Mouse (Mus musculus) heart, postnatal 4 days (tissue): ENCODE measurements around the gene Gss. TPM values are rescaled to one million over a fixed set of nuclear protein-coding genes. Genes with fewer than 3 reads are reported as not detected.
"Not testable (repeated sequence)": the region's sequence is repeated elsewhere in the genome, so short reads cannot be mapped to it uniquely, and the experiment has no call there.

Experiments used
- DNase-seq: peaks from one replicate; pipeline ENCODE4 v3.0.0; 2021
- total RNA-seq, 2 experiments: library from RNA; stranded (reverse); gene quantifications; 2 replicates each; pipeline ENCODE4 v1.2.3; 2021

The Gss gene
- total RNA-seq, 2 experiments from 2014 or later = 17.3 to 18.2 TPM

GRCm38 (mm10) chr2:155616971-155617370 is 24.4 kb upstream of the Gss start:
- DNase-seq = no peak

- no peak for DNase-seq
Measured at GRCm38 (mm10) chr2:155613953-155614352, 21.3 kb upstream of the Gss start.

GRCm38 (mm10) chr2:155613326-155613755 is 20.7 kb upstream of the Gss start:
- peak; percentile 80 for DNase-seq

GRCm38 (mm10) chr2:155611834-155612550 is 19.4 kb upstream of the Gss start:
- DNase-seq = no peak

DNA sequence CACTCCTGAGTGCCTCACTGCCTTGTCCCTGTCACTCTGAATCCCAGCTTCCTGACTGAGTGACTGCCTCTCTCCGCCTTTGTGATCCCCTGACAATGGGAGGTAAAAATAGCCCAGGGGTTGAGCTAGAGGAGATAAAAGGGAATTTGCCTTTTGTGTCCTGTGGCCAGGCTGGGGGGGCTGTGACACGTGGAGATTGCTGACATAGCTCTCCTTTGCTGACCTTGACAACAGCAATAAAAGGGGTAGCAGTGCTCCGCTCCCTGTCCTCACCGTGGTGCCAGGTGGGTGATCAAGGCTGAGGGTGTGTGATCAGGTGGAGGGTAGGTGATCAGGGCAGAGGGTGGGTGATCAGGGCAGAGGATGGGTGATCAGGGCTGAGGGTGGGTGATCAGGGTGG is 18.4 kb upstream of the Gss start, which contains the start of gene Myh7b:
Gene Myh7b, plus strand, starts transcription at position 235 of the 400 bp plus-strand sequence.
- DNase-seq = peak; percentile 71

GRCm38 (mm10) chr2:155606360-155606759 is 13.8 kb upstream of the Gss start:
- DNase-seq = peak; percentile 77

- DNase-seq = not testable (repeated sequence)
Measured at GRCm38 (mm10) chr2:155605236-155605589, 12.6 kb upstream of the Gss start.

DNA sequence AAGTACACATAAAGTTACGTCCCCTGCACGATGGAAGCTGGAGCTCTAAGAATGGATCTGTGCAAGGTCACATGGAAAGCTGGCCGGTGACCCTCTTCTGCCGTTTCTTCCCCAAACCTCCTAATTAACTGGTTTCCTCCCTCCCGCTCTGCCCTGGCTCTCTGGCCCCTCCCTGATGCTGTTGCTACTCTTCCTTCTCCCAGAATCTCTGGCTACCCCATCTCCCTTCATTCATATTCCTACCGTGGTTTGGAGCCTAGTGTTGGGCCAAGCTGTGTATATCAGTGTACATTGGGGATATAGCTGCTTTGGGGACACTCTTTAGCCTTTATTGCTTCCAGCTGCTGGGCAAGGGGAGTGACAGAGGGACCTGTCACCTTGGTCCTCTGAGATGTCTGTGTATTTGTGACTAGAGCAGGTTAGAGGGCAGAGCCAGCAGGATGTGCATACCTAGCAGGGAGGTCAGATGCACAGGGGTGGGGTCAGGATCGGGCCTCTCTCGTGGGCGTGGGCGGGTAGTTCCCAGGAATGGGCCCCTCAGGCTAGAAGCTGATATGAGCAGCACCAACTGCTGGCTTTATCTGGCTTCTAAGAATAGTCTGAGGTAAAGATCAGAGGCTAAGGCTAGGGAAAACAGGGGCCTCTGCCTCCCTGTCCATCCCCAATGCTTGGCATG is 12.1 kb upstream of the Gss start:
- no peak for DNase-seq

DNA sequence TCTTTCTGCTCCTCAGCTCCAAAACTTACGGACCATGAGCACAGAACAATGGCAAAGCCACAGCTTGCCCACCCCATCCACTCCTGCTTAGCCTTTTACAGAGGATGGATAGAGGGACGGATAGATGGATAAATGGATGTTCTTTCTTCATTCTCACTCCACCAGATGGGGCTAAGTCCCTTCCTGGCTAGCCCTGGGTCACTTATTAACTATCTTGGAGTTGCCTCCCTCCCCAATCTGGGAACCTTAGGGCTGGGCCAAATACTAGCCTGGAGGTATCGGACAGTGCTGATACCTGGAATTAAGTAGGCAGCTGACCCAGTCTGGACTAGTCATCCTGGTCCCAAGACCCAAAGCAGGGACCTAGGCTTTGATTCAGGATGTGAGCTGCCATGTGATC is 11.1 kb upstream of the Gss start:
- no peak for DNase-seq

DNA sequence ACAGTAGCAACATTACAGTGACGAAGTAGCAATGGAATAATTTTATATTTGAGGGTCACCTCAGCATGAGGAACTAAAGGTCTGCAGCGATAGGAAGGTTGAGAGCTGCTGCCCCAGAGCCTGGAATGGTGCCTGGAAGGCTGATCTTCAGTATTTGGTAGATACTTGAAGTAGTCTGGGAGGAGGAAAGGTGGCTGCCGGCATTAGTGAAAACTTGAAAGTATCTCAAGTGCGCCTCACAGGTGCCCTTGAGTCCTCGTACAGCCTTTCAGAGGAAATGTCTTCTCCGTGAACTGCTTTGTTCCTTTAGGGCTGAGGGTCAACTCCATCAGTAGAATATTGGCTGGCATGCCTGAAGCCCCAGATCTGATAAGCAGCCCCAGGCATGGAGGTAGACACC is 2.9 kb upstream of the Gss start:
- DNase-seq = no peak

GRCm38 (mm10) chr2:155592854-155593283 is 259 bp upstream of the Gss start:
- no peak for DNase-seq

GRCm38 (mm10) chr2:155591676-155592075 is 934 bp downstream of the Gss start:
- DNase-seq = no peak

GRCm38 (mm10) chr2:155590876-155591275 is 1.7 kb downstream of the Gss start:
- no peak for DNase-seq

DNA sequence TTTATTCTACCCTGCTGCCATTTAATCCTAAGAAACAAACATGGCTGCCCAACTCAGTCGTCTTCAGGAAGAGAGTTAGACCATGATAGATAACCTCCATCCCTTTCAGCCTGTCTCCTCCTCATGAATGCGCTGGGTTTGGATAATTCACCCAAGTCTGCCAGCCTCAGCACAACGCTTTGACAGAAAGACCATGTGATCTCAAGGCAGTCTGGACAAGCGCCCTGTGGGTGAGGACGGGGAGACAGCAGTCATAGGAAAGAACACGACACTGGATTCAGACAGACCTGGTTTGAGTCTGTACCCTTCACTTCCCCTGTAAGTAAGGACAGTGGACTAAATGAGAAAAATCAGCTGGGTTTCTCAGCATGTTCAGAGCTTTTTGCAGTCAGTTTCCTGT is 3.1 kb downstream of the Gss start:
- no peak for DNase-seq

- DNase-seq = no peak
Measured at GRCm38 (mm10) chr2:155588136-155588535, 4.5 kb downstream of the Gss start.

DNA sequence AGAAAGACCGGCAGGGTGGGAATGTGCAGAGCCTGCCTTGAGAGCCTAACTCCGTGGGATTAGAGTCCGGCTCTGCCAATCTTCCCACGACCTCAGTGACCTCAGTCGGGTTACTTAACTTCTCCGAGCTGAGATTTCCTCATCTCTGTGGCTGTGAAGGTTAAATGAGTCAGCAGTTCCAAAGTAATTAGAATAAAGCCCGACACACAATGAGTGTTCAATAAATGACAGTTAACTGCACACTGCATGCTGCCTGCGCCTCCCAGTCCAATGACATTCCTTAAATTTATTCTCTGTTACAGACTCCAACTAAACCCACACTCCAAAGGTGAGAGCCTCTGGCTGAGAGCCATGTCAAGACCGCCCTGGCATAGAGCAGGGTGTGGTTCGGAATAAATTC is 7.1 kb downstream of the Gss start:
- no peak for DNase-seq

DNA sequence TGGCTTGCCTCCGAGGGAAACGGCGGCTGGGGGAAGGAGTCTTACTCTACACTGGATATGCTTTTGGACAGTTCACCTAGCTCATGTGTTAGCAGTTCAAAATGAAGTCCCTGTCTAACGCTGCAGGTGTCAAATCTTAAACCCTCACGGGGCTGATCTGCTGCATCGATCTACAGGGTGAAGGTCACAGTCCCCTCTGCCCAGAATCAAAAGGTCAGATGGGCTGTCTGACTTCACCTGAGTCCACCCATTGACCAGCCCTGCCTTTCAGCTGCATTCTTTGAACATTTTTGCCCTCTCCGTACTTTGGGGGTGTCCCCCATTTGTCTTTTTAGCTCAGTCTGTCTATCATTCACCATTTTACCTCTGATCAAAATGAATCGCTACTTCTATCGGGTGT is 7.5 kb downstream of the Gss start:
- DNase-seq = no peak

GRCm38 (mm10) chr2:155583927-155584530 is 8.6 kb downstream of the Gss start:
- DNase-seq = peak; percentile 78

DNA sequence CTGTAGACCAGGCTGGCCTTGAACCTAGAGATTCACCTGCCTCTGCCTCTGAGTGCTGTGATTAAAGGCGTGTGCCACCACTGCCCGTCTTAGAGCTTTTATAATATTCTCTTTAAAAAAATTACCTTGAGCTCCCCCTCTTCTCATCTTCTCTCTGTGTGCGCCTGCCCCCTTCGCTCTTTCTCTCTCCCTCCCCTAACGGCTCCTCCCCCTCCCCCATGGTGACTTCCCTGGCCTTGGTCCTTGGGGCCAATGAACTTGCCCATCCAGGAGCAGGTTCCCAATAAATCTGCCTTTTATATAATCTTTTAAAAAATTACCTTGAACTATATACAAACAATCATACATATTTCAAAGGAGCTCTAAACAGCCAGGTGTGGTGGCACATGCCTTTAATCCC is 9.6 kb downstream of the Gss start:
- no peak for DNase-seq

- DNase-seq = no peak
Measured at GRCm38 (mm10) chr2:155582384-155582995, 10.1 kb downstream of the Gss start.

- DNase-seq = no peak
Measured at GRCm38 (mm10) chr2:155580331-155580730, 12.3 kb downstream of the Gss start.

DNA sequence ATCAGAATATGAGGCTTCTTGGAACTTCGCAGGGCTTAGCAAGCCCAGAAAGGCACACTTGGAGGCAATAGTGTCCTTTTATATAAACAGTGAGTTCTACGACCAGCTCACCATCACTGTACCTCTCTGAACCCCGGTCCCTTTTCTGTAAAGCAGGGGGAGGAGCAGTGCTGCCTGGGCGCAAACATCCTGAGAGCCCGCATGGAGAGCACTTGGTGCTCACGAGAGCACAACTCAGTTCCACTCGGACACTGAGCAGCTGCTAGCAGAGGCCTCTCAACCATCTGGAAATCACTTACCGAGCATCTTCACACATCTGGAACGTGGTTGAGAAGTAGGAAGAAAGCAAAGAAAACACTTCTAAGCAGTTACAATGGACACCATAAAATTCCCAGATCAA is 16.0 kb downstream of the Gss start:
- no peak for DNase-seq

DNA sequence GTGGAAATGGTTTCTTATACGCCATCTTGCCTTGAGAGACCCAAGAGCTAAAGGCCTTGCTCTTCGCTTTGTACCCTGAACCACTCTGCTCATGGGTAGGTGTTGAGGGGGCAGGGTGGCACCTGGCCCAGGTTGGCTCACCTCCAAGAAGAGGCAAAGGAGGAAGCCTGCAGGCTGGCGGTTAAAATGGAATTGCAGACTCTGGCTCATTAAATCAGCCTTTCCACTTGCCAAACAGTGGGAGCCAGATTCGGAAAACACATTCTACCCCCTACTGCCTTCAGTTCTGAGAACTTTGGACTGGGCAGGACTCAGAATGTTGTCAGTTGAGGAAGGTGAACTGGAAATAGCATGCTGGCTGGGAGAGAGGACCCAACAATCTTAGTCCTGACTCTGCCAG is 17.9 kb downstream of the Gss start:
- peak; percentile 67 for DNase-seq
